Mouse (Mus musculus) hindbrain, embryonic 14.5 days (tissue): ENCODE measurements around the gene Psg20. TPM values are rescaled to one million over a fixed set of nuclear protein-coding genes. Genes with fewer than 3 reads are reported as not detected.
"Not testable (repeated sequence)": the region's sequence is repeated elsewhere in the genome, so short reads cannot be mapped to it uniquely, and the experiment has no call there.

Experiments used
- ATAC-seq: fragments of 200-750 bp; cut with Nextera tagmentation; 2 replicates; pipeline ENCODE4 v1.8.0; 2017; ENCODE audit warnings: moderate number of reproducible peaks, mild to moderate bottlenecking, moderate TSS enrichment, moderate library complexity; ENCODE audit not compliant: low FRiP score
- DNase-seq: peaks from one replicate; pipeline ENCODE4 v3.0.0-alpha.2; 2015; ENCODE audit warnings: low spot score
- H3K27ac ChIP-seq: fragments of 300-500 bp; sonication (generic); 2 replicates; pipeline ENCODE4 v1.5.1; 2014; ENCODE audit warnings: mild to moderate bottlenecking, moderate library complexity
- H3K27me3 ChIP-seq: fragments of 300-500 bp; sonication (generic); 2 replicates; pipeline ENCODE4 v1.6.1; 2014; ENCODE audit warnings: mild to moderate bottlenecking, low read length, mixed read lengths; ENCODE audit not compliant: control insufficient read depth, insufficient read depth
- H3K36me3 ChIP-seq: fragments of 300-500 bp; sonication (generic); replicated peaks from 2 replicates; pipeline ENCODE4 v1.6.1; 2014; ENCODE audit not compliant: control insufficient read depth, insufficient read depth
- H3K4me1 ChIP-seq: fragments of 300-500 bp; sonication (generic); replicated peaks from 2 replicates; pipeline ENCODE4 v1.6.1; 2014; ENCODE audit warnings: antibody characterized with exemption, low read length, mixed read lengths; ENCODE audit not compliant: control insufficient read depth, insufficient read depth
- H3K4me2 ChIP-seq: fragments of 300-500 bp; sonication (generic); replicated peaks from 2 replicates; pipeline ENCODE4 v1.6.1; 2014; ENCODE audit warnings: mild to moderate bottlenecking, moderate library complexity
- H3K4me3 ChIP-seq: fragments of 300-500 bp; sonication (generic); replicated peaks from 2 replicates; pipeline ENCODE4 v1.5.1; 2014; ENCODE audit warnings: mild to moderate bottlenecking, low read length
- H3K9ac ChIP-seq: fragments of 300-500 bp; sonication (generic); 2 replicates; pipeline ENCODE4 v1.6.1; 2014
- H3K9me3 ChIP-seq: fragments of 300-500 bp; sonication (generic); 2 replicates; pipeline ENCODE4 v1.6.1; 2016; ENCODE audit warnings: low read length; ENCODE audit not compliant: control insufficient read depth
- WGBS: fragments of 180-500 bp; shearing (Covaris S2); extraction: QIAGEN DNeasy Blood & Tissue Kit; methylation state at CpG from one replicate; pipeline ENCODE4 v1.1.7; 2014; 5-methylcytosine and 5-hydroxymethylcytosine counted together
- polyA plus RNA-seq: library from polyadenylated mRNA; unstranded; fragments of >200 nt; fragmentation: Nextera tagmentation; extraction: Ambion mirVana; gene quantifications from 2 replicates; pipeline ENCODE4 v1.2.1, GENCODE M21; 2014

Psg20 gene
- not detected in 2 replicates for polyA plus RNA-seq

DNA sequence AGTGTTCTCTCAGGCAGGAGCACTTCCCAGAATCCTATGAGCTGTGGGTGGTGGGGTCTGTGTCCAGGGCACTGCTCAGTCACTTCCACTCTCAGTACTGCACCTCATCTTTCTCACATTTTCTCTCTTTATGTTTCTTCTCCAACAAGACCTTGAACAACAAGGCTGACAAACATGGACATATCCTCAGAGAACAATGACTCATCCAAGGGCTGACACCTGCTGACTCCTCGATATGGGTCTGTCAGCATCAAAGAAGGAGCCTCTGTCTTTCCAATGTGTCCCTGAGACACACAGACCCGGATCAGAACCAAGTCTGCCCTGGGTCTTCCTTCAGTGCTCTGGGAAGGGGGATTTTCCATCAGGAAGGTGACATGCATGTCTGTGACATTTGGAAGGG lies at the start of gene Psg20:
TSS of gene Psg20 (minus strand) at position 101 of the 400 bp plus-strand sequence.
- no peaks in the 10 kb centered on the region for H3K4me1 ChIP-seq
- no peak for ATAC-seq

DNA sequence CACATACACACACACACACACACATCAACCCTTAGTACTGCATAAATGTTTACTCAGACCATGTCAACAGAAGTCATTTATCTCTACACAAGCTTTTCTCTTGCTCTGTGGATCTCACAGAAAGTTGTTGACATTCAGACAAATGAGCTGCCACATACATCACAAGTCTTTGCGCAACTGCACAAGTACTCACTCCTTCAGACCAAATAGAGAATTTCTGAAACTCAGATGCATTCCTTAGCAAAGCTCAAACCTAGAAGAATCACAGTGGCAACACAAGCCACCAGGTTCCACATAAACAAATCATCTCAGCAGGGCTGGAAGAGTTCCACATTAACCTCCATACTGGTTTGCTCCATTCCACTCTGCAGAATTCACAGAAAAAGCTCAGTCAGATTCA lies 48.5 kb upstream of the Psg20 start:
- no peak overlapping the region for H3K4me2 ChIP-seq
- no peak overlapping the region for H3K4me3 ChIP-seq
- no peak overlapping the region for H3K27ac ChIP-seq
- ATAC-seq (no peak), DNase-seq (no peak)
- no peaks in the 10 kb centered on the region for H3K4me1 ChIP-seq
- no peak overlapping the region for H3K9ac ChIP-seq
- H3K27me3 ChIP-seq = no peaks in the 10 kb centered on the region
- WGBS = 87% methylated on average over 1 of the region's 1 CpGs
- no peaks in the 10 kb centered on the region for H3K36me3 ChIP-seq
- H3K9me3 ChIP-seq = no peaks in the 10 kb centered on the region

More for the DNA sequence above, at the start of gene Psg20:
- 65% methylated on average over 2 of the region's 2 CpGs for WGBS
- H3K36me3 ChIP-seq = no peaks in the 10 kb centered on the region
- no peak within 1 kb of the TSS for H3K9ac ChIP-seq
- H3K9me3 ChIP-seq = no peaks in the 10 kb centered on the region
- no peak within 1 kb of the TSS for H3K4me3 ChIP-seq
- DNase-seq = no peak
- H3K4me2 ChIP-seq = no peak within 1 kb of the TSS
- no peak within 1 kb of the TSS for H3K27ac ChIP-seq
- no peaks in the 10 kb centered on the region for H3K27me3 ChIP-seq

DNA sequence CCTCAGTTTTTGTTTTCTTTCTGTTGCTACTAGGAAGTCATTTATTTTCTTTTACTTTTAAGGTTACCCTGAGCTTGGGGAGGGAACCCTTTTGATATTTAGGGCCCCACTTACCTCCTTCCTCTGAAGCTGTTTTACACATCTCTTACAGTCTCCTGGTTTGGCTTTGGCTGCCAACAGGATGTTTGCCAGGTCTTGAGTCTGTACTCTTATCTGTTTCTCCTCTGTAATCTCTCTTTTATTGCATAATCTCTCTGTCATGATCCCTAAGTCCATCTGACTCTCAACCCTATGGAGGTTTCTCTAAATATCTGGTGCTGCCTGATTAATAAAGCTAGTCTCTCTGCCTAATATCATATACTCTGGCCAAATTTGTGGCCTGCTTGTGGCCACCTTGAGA lies 47.1 kb upstream of the Psg20 start:
- no peaks in the 10 kb centered on the region for H3K4me1 ChIP-seq
- H3K27me3 ChIP-seq = no peaks in the 10 kb centered on the region
- no peak for ATAC-seq

GRCm38 (mm10) chr7:18728391-18728790 lies 42.4 kb upstream of the Psg20 start:
- Histone ChIP-seq H3K4me2 (no peak overlapping the region), H3K4me3 (no peak overlapping the region), H3K9me3 (no peaks in the 10 kb centered on the region), H3K27ac (no peak overlapping the region), H3K9ac (no peak overlapping the region), H3K27me3 (no peaks in the 10 kb centered on the region), H3K36me3 (no peaks in the 10 kb centered on the region), H3K4me1 (no peaks in the 10 kb centered on the region)
- WGBS = 82% methylated on average over 1 of the region's 1 CpGs
- ATAC-seq (no peak), DNase-seq (no peak)

More for the DNA sequence above, 47.1 kb upstream of the Psg20 start:
- H3K36me3 ChIP-seq = no peaks in the 10 kb centered on the region
- H3K9ac ChIP-seq = no peak overlapping the region
- H3K4me2 ChIP-seq = no peak overlapping the region
- no peak overlapping the region for H3K4me3 ChIP-seq
- no peaks in the 10 kb centered on the region for H3K9me3 ChIP-seq
- no peak for DNase-seq
- no peak overlapping the region for H3K27ac ChIP-seq

DNA sequence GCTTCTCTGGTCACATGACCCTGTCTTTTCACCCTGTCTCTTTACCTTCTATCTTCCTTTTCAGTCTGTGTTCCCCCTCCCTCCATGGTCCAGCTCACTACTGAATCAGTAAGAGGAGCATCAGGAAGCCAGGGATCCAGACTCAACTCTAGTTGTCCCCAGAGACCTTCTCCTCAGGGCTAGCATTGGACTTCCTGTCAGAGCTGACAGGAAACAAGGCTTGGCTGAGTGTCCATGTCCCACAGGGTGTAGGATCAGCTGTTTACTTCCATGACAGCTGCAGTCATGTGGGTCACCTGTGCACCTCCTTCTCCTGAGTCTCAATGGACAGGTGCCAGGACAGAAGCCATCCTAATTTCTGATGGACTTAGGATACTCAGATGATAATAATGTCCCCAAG lies 39.9 kb upstream of the Psg20 start:
- ATAC-seq, DNase-seq, H3K4me1 ChIP-seq, H3K27ac ChIP-seq, H3K36me3 ChIP-seq, H3K4me2 ChIP-seq, H3K9ac ChIP-seq, H3K27me3 ChIP-seq, H3K9me3 ChIP-seq, H3K4me3 ChIP-seq: not testable (repeated sequence)

DNA sequence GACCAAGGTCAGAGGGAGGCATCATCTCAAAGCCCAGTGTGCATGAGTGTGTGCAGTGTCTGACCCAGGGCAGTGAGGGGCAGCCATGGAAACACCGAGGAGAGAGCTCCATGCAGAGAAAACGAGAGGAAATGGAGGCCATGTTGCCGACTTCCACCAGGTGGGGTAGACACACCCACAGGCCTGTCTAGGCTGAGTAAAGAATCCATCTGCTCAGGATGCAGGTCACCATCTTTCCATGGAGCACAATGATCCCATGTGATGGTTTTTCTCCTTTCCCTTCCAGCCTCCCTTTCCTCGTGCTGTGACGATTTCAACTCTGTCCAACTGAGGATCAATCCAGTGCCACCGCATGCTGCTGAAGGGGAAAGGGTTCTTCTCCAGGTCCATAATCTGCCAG lies 38.0 kb upstream of the Psg20 start:
- no peak overlapping the region for H3K9ac ChIP-seq
- no peaks in the 10 kb centered on the region for H3K4me1 ChIP-seq
- no peak overlapping the region for H3K4me2 ChIP-seq
- 86% methylated on average over 6 of the region's 6 CpGs for WGBS
- ATAC-seq (no peak), DNase-seq (no peak)
- no peaks in the 10 kb centered on the region for H3K36me3 ChIP-seq
- no peaks in the 10 kb centered on the region for H3K9me3 ChIP-seq
- H3K4me3 ChIP-seq = no peak overlapping the region
- no peaks in the 10 kb centered on the region for H3K27me3 ChIP-seq
- no peak overlapping the region for H3K27ac ChIP-seq

- WGBS = 35% methylated on average over 2 of the region's 2 CpGs
- ATAC-seq (no peak), DNase-seq (no peak)
- Histone ChIP-seq H3K27me3 (no peaks in the 10 kb centered on the region), H3K4me1 (no peaks in the 10 kb centered on the region), H3K4me2 (no peak within 1 kb of the TSS), H3K27ac (no peak within 1 kb of the TSS), H3K4me3 (no peak within 1 kb of the TSS), H3K9me3 (no peaks in the 10 kb centered on the region), H3K9ac (no peak within 1 kb of the TSS), H3K36me3 (no peaks in the 10 kb centered on the region)
Observed at GRCm38 (mm10) chr7:18717790-18718189, 31.8 kb upstream of the Psg20 start, which contains the start of gene Psg22. Psg22 (plus strand) TSS chr7:18718090.

DNA sequence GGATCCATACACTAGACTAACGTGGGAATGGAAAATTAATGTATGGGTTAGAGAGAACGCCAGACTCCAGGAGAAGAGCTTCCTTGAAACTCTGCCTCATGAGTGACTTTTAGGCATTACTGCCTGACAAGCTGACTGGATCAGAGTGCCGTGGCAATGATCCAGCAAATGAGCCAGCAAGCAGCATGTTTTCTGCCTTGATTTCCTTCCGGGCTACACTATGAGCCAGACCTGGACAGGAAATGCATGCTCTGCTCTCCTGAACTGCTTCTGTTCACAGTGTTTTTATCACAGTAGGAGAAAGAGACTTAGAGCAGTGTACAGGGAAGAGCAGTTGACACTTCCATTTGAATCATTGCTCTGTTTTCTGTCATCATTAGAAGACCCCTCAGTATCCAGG lies 29.6 kb upstream of the Psg20 start:
- DNase-seq (no peak), ATAC-seq (no peak)
- H3K9me3 ChIP-seq = no peaks in the 10 kb centered on the region

DNA sequence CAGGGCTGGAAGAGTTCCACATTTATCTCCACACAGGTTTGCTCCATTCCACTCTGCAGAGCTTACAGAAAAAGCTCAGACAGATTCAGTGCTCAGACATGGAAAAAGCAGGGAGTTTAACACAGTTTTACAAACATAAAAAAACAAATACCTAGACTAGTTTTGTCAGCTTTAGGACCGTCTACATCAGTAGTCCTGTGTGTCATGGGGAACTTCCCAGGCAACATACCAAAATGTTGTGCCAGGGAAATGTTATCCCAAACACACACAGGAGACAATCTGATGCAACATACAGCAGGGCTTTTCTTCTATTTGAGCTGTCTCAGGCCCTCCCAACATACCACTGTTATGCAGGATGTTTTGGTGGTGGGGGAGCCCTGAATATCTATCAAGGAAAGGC lies 24.9 kb upstream of the Psg20 start:
- Histone ChIP-seq H3K4me2 (no peak overlapping the region), H3K4me3 (no peak overlapping the region), H3K9ac (no peak overlapping the region), H3K36me3 (no peaks in the 10 kb centered on the region), H3K27me3 (no peaks in the 10 kb centered on the region), H3K4me1 (no peaks in the 10 kb centered on the region), H3K9me3 (no peaks in the 10 kb centered on the region), H3K27ac (no peak overlapping the region)
- WGBS = 88% methylated on average over 1 of the region's 1 CpGs
- no peak for DNase-seq
- no peak for ATAC-seq

More for the DNA sequence above, 29.6 kb upstream of the Psg20 start:
- 77% methylated on average over 4 of the region's 4 CpGs for WGBS
- Histone ChIP-seq H3K27ac (no peak overlapping the region), H3K4me3 (no peak overlapping the region), H3K4me2 (no peak overlapping the region), H3K4me1 (no peaks in the 10 kb centered on the region), H3K36me3 (no peaks in the 10 kb centered on the region), H3K9ac (no peak overlapping the region), H3K27me3 (no peaks in the 10 kb centered on the region)

GRCm38 (mm10) chr7:18710331-18710730 lies 24.3 kb upstream of the Psg20 start:
- not testable (repeated sequence) for H3K9ac ChIP-seq, ATAC-seq, H3K4me3 ChIP-seq, H3K4me1 ChIP-seq, H3K9me3 ChIP-seq, H3K27ac ChIP-seq, H3K4me2 ChIP-seq, H3K36me3 ChIP-seq, H3K27me3 ChIP-seq
- 75% methylated on average over 4 of the region's 4 CpGs for WGBS
- peak; percentile 23 for DNase-seq
